Mouse (Mus musculus) NIH3T3 (cell line): Measurements from ENCODE around the gene Uaca.

ENCODE experiments used
- DNase-seq: peaks from one replicate; pipeline ENCODE4 v3.0.0-alpha.2; 2012; ENCODE audit warnings: low read depth

Gene Uaca

DNA sequence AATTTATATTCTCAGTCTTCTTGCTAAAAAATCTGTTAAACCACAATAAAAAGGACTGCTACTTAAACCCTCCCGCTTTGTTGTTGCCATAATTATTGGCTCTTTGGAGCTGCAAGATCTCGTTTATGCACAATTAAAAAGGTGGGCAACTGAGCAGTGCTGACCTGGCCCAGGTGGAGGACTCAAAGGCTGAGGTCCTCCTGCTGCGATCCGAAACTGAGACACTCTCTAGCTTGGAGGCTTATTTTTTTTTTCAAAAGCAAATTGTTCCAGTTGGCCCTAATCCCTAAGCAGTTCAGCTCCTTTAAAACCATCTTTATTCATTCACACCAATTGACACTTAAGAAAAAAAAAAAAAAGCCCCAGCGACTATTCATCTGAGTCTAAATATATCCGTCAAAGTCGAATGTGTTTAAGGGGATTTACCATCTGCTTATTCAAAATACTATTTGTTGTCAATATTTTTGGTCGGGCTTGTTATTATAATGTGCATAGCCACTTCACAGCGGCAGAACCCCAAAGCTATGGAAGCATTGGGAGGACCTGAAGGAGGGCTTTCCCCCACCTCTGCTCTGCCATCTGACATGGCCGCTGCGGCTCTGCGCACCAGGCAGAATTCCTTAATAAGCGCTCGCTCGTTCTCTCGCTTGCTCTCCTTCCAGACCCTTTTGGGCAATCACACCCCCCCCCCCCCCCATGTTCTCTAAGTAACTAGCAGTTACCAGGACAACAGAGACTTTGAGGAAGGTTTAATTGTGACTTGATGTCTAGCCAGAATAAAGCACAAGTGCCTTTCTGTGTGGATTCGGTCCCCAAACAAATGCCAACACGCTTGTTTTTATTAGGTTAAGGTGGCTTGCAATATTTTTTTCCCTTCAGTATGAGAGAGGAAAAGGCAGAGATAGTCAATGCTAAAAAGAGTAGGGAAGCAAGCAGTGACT, 92.4 kb downstream of the Uaca start:
- no peak for DNase-seq

GRCm38 (mm10) chr9:60887389-60887811, 93.1 kb downstream of the Uaca start:
- DNase-seq = peak; percentile 17

GRCm38 (mm10) chr9:60893511-60893910, 99.2 kb downstream of the Uaca start:
- no peak for DNase-seq

- DNase-seq = peak; percentile 78
Observed at GRCm38 (mm10) chr9:60895486-60896110, 101.3 kb downstream of the Uaca start.

DNA sequence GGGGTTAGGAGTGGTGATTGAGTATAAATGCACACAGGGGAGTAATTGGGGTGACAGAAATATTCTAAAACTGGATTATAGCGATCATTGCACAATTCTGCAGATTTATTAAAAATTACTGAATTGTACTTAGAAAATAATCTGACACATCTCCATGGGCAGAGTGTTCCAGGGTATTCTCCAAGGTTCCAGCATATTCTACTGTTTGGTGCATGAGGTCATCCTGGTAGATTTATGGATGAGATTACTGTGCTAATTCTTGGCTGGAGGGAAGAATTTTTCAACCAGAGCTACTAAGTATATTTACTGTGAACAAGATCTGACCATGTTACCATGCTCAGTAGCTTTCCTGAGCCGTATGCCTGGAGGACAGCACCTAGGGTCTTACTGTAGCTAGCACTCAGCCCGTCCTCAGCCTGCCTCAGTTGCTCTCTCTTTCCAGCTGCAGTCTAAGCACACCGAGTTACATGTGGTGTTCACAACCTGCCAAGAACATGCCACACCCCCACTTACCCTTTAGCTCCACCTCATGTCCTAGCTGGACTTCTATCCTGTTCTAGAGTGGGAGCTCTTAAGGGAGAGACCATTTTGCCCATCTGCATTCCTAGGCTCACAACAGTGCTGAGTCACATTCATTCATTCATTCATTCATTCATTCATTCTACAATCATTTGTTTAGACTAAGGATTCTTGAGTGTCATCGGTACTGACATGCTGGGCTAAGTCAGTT, 104.1 kb downstream of the Uaca start:
- DNase-seq = no peak

- DNase-seq = no peak
Observed at GRCm38 (mm10) chr9:60899201-60899600, 104.9 kb downstream of the Uaca start.

DNA sequence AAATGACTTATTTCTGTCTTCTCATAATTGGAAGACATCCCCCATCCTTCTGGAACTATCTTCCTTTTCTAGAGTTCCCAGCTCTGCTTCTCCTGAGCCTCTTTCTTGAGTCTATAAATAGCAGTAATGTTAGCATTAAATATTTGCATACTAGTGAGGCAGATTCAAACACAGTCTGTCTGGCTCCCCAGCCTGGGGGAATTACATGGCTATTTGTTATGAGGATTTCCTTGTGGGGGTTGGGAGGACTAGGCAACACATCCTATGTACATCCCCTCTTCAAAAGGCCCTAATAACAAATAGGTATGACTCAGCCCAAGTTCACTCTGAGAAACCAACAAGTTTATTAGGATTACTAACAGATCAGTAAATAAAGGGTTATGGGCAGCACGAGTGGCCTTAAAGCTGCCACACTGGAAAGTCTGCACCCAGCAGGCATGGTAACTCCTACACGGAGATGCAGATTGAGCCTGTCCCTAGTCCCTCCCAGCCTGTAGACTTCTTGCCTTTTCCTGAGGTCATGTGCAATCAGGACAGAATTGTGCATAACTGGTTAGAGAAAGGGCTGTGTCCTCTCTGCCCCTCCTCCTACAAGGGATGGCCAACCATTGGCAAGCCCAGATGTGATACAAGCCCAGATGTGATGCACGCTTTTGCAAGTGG, 105.6 kb downstream of the Uaca start:
- DNase-seq = no peak

GRCm38 (mm10) chr9:60912266-60912665, 117.9 kb downstream of the Uaca start:
- DNase-seq = no peak

DNA sequence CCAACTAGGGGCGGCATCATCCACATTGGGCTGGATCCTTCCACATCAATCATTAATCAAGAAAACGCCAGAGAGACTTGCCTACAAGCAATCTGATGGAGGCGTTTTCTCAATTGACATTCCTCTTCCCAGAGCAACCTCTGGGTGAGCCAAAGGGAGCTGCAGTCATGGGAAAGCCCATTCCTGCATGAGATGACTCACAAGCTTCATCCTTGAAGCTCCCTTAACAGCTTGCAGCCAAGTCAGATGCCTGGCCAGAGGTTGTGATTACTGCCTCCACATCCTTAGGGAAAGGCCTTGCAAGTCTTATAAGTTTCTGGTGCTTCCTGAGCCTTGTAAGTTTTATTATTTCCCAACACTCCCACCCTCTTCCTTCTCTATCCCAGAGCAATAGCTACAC, 119.3 kb downstream of the Uaca start:
- DNase-seq = peak; percentile 46

- DNase-seq = no peak
Observed at GRCm38 (mm10) chr9:60919936-60920672, 125.8 kb downstream of the Uaca start.

- DNase-seq = no peak
Observed at GRCm38 (mm10) chr9:60920673-60921062, 126.3 kb downstream of the Uaca start.

- DNase-seq = no peak
Observed at GRCm38 (mm10) chr9:60921287-60921686, 126.9 kb downstream of the Uaca start.

GRCm38 (mm10) chr9:60921831-60922230, 127.5 kb downstream of the Uaca start:
- DNase-seq = no peak

DNA sequence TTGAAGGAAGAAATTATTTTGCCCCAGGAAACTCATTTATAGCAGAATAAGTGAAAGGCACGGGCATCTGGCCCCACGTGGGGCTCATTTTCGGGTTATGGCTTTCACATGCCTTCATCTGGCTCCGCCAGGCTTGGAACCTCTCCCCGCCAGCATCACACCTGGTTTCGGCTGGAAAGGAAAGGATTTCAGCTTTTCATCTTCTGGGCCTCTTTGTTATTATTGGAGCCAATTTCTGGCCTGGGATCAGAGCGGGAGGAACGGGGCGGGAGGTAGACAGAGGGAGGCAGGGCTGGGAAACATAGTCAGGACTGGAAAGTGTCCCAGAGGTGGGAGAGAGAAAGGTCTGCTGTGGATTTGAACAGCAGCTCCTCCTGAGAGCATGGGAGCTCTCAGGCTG, 132.0 kb downstream of the Uaca start:
- no peak for DNase-seq

GRCm38 (mm10) chr9:60929290-60929983, 135.1 kb downstream of the Uaca start:
- no peak for DNase-seq
